Mouse (Mus musculus): Measurements from ENCODE around the gene Car6.
A peak's percentile ranks its signal among the peaks of the same experiment; 100 is the strongest.

Gene Car6

GRCm38 (mm10) chr4:150229747-150230390 lies 28.7 kb upstream of the Car6 start:
- no peak for DNase-seq (ENCODE audit: low read depth, low spot score)

- no peak for DNase-seq (ENCODE audit: low read depth, low spot score)
These were observed 27.6 kb upstream of the Car6 start for GRCm38 (mm10) chr4:150228581-150229348.

GRCm38 (mm10) chr4:150226818-150227688 lies 25.9 kb upstream of the Car6 start:
- peak; percentile 98 for DNase-seq (ENCODE audit: low read depth, low spot score)

GRCm38 (mm10) chr4:150225700-150226099 lies 24.6 kb upstream of the Car6 start:
- DNase-seq (ENCODE audit: low read depth, low spot score): peak; percentile 66

DNA sequence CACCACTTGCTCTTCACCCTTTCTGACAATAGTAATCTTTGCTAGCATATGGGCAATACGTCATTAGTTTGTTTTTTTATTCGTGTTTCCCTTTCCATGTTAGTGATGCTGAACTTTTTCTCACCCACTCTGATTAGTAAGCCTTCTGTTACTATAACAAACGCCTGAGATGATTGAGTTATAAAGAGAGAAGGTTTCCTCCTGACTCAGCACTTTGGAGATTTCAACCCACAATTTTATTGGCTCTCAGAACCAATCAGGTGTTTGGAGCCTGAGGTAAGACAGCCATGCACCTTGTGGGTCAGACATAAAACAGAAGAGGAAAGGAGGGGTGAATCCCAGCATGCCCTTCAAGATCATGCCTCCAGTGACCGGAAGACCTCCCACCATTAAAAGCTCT lies 22.7 kb upstream of the Car6 start:
- DNase-seq (ENCODE audit: low read depth, low spot score): no peak

DNA sequence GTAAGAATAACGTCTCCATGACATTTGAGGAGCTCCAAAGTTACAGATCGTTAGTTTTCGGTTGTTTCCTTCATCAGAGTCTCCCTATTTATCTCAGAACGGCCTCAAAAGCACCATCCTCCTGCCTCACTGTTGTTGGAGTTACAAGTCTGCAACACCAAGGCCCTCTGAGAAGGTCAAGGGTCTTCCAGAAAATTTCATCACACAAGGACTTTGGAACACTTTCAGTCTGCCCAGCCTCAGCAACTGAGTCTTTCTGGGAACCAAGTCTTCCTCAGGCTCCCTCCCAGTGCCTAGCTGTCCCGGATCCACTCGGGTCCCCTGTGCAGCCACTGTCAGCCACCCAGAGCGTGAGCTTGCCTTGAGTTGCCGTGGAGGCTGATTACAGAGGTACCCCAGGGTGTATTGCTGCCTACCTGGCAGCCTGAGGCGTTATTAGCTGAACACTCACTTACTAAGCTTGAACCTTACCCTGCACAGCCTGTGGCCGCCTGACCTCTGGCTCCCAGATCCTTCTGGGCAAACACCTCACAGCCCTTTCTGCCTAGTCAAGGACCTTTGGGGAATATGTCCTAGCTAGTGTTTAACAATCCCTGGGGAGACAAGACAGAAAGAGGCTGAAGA lies 20.0 kb upstream of the Car6 start:
- DNase-seq (ENCODE audit: low read depth, low spot score): no peak

- no peak for DNase-seq (ENCODE audit: low read depth, low spot score)
These were observed 19.5 kb upstream of the Car6 start for GRCm38 (mm10) chr4:150220584-150220983.

- peak; percentile 82 for DNase-seq (ENCODE audit: low read depth, low spot score)
These were observed 18.6 kb upstream of the Car6 start for GRCm38 (mm10) chr4:150219501-150220292.

DNA sequence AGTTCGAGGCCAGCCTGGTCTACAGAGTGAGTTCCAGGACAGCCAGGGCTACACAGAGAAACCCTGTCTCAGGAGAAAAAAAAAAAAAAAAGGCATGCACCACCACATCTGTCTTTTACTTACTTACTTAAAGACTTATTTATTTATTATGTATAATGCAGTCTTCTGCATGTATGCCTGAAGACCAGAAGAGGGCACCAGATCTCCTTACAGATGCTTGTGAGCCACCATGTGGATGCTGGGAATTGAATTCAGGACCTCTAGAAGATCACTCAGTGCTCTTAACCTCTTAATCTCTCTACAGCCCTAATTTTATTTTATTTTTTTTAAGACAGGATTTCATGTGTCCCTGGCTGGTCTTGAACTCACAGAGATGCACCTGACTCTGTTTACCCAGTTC lies 16.8 kb upstream of the Car6 start:
- no peak for DNase-seq (ENCODE audit: low read depth, low spot score)

GRCm38 (mm10) chr4:150217042-150217554 lies 16.0 kb upstream of the Car6 start:
- DNase-seq (ENCODE audit: low read depth, low spot score): no peak

DNA sequence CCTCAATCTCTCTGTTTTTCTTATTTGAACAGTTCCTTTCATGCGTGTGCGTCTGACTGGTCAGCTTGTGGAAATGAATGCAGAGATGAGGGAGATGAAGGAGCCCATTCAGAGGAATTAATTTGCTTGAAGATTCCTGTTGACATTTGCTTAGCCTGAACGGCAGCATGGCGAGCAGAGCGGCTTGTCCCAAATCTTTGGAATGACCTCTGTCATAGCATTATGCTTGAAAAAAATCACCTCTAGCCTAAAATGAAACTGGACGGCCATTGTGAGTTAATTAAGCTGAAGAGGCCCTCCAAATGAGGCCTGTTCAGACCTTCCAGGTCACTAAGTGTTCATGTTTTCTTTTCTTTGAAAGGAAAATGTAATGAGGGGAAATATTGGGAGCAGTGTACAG lies 15.3 kb upstream of the Car6 start:
- no peak for DNase-seq (ENCODE audit: low read depth, low spot score)

DNA sequence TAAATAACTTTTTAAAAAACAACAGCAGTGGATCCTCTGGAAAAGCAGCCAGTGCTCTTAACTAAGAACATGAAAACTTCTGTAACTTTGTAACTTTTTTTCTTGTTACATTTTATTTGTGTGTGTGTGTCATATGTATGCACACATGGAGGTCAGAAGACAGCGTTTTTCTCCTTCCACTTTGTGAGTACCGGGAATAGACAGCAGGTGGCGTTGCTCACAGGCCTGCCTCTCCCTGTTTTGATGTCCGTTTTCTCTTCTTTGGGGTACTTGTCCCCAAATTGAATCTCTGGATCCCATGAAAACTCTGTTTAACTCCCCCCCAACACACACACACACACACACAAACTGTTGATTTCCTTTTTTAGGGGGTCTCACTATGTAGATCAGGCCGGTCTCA lies 12.8 kb upstream of the Car6 start:
- no peak for DNase-seq (ENCODE audit: low read depth, low spot score)

DNA sequence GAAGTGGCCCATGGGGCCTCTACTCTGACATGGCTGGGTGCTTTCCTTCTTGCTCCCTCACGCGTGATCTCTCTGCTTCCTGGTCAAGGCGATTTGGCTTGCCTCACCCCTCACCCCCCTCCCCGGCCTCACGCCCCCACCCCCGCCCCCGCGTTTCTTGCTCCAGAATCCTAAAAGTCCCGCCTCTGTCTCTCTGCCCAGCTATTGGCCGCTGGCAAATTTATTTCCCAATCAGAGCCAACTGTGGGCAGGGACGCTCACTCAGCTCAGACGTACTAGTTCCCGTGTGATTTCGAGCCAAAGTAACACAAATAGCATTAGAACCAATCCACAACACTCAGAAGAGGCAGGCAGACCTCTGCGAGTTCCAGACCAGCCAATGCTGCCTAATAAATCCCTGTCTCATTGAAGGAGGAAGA lies 11.4 kb upstream of the Car6 start:
- DNase-seq (ENCODE audit: low read depth, low spot score): peak; percentile 49

GRCm38 (mm10) chr4:150211930-150212552 lies 10.9 kb upstream of the Car6 start:
- DNase-seq (ENCODE audit: low read depth, low spot score): no peak

GRCm38 (mm10) chr4:150210306-150210705 lies 9.2 kb upstream of the Car6 start:
- no peak for DNase-seq (ENCODE audit: low read depth, low spot score)

DNA sequence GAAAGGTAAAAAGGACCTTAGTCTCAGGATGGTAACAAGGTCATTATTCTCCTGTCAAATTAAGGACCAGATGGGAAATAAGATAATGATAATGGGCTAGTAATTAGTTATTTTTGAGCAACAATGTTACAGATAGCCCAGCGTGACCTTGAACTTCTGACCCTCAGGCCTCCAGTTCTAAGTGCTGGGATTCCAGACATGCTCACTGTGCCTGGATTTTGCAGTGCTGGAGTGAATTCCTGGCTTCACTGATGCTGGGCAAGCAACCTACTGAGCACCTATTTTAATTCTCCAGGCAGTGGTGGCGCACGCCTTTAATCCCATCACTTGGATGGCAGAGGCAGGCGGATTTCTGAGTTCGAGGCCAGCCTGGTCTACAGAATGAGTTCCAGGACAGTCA lies 8.6 kb upstream of the Car6 start:
- DNase-seq (ENCODE audit: low read depth, low spot score): no peak

- DNase-seq (ENCODE audit: low read depth, low spot score): no peak
These were observed 3.7 kb upstream of the Car6 start for GRCm38 (mm10) chr4:150204877-150205276.

GRCm38 (mm10) chr4:150202702-150203101 lies 1.6 kb upstream of the Car6 start:
- no peak for DNase-seq (ENCODE audit: low read depth, low spot score)

DNA sequence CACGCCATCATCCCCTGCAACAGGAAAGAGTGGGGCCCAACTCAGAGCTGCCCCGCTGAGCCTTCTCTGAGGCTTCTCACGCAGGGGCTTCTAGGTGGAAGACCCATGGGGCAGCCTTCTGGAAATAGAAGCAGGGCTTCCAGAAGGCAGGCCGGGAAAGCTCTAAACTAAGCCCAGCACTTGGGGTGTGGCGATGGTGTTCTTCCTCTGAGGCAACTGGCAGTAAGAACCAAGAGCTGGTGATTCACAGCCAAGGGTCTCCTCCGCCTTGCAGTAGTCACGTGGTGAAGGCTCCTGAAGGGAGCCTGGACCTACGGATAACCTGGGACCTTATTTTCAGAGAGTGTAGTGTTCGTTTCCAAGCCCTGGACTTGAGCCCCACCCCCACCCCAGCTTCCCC lies 2.9 kb downstream of the Car6 start:
- DNase-seq (ENCODE audit: low read depth, low spot score): no peak

- peak; percentile 29 for DNase-seq (ENCODE audit: low read depth, low spot score)
These were observed 7.2 kb downstream of the Car6 start for GRCm38 (mm10) chr4:150193915-150194314.

Measured in brain, adult 2 months (tissue).